Mouse (Mus musculus): ENCODE measurements at regions not wholly inside any gene's neighbourhood (a gene's known extent, or its start where the extent isn't known, plus 50 kb on each side); places are given as distances from the start of the nearest gene placed in this dataset.

DNA sequence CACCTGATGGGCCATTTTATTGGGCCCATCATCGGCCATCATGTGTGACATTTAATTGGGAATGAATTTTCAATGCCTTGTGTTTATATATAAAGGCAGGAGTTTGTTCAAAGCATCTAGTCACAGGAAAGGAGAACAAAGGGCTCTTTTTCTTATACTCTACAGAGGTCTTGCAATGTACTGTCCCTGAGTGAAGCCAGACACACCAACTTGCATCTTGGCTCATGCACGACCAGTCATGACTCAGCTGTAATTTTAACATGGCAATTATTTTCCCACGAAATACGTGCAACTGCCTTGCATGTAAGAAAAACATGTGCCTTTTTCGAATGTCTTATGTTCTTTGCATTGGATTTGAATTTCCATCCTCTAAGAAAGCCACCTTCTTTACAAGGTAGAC, 205.6 kb upstream of the Pcsk2 start:
- TF ChIP-seq CTCF (IDR thresholded peaks at IDR 0.05; ENCODE audit: borderline replicate concordance, insufficient read depth, low read depth, low read length) (no peak), POLR2A (IDR thresholded peaks at IDR 0.05; ENCODE audit: borderline replicate concordance, insufficient read depth, low read length) (no peak)

Measured in cerebellum, adult 2 months (tissue).